Mouse (Mus musculus) testis, adult 2 months (tissue): ENCODE measurements around the gene Kirrel3.

Experiments
- CTCF ChIP-seq: fragments of 200-500 bp; IDR thresholded peaks from 2 replicates; pipeline ENCODE4 v1.5.1; 2012; ENCODE audit warnings: low read depth, mild to moderate bottlenecking, inconsistent platforms, low read length, moderate library complexity; ENCODE audit not compliant: control insufficient read depth, insufficient read depth, insufficient replicate concordance
- POLR2A ChIP-seq: fragments of 200-500 bp; IDR thresholded peaks from 2 replicates; pipeline ENCODE4 v1.6.1; 2012; ENCODE audit warnings: low read depth, mild to moderate bottlenecking, inconsistent platforms, low read length, moderate library complexity; ENCODE audit not compliant: control insufficient read depth

- TF ChIP-seq CTCF = no peak
- TF ChIP-seq POLR2A = no peak
These were observed 475.0 kb downstream of the Kirrel3 start for GRCm38 (mm10) chr9:34960736-34961135.
